Mouse (Mus musculus) CH12.LX (cell line): ENCODE results near the gene Tead2.

Experiments
- CHD1 ChIP-seq: IDR thresholded peaks from 2 replicates; pipeline ENCODE4 v1.6.1; 2012; ENCODE audit warnings: low read depth, low read length, improper control_type of control experiment, inconsistent platforms
- CTCF ChIP-seq, 2 experiments: IDR thresholded peaks in 1 of 2; conservative IDR thresholded peaks in 1 of 2; 2 replicates each; pipeline ENCODE4 v1.5.1; 2011 to 2012; ENCODE audit warnings: low read depth in 2 of 2, low read length in 2 of 2, improper control_type of control experiment in 1 of 2, inconsistent platforms in 1 of 2, mild to moderate bottlenecking in 1 of 2, moderate library complexity in 1 of 2
- E2F4 ChIP-seq: IDR thresholded peaks from 2 replicates; pipeline ENCODE4 v1.6.1; 2011; ENCODE audit warnings: low read depth, low read length, improper control_type of control experiment; ENCODE audit not compliant: insufficient replicate concordance
- ELF1 ChIP-seq: IDR thresholded peaks from 2 replicates; pipeline ENCODE4 v1.6.1; 2014; ENCODE audit warnings: low read depth, mild to moderate bottlenecking, inconsistent platforms, low read length, improper control_type of control experiment
- EP300 ChIP-seq: IDR thresholded peaks from 2 replicates; pipeline ENCODE4 v1.6.1; 2011; ENCODE audit warnings: low read length, improper control_type of control experiment
- ETS1 ChIP-seq: conservative IDR thresholded peaks from 2 replicates; pipeline ENCODE4 v1.6.1; 2012; ENCODE audit warnings: low read depth, mild to moderate bottlenecking, inconsistent platforms, low read length, improper control_type of control experiment, moderate library complexity
- GABPA ChIP-seq: IDR thresholded peaks from 2 replicates; pipeline ENCODE4 v1.6.1; 2012; ENCODE audit warnings: low read depth, low read length, improper control_type of control experiment, inconsistent platforms; ENCODE audit not compliant: insufficient replicate concordance
- IRF4 ChIP-seq: IDR thresholded peaks from 2 replicates; pipeline ENCODE4 v1.6.1; 2014; ENCODE audit warnings: low read depth, mild to moderate bottlenecking, inconsistent platforms, low read length, improper control_type of control experiment
- MAX ChIP-seq: IDR thresholded peaks from 2 replicates; pipeline ENCODE4 v1.6.1; 2011; ENCODE audit warnings: low read length, improper control_type of control experiment
- POLR2A ChIP-seq: IDR thresholded peaks from 2 replicates; pipeline ENCODE4 v1.6.1; 2011; ENCODE audit warnings: low read depth, mild to moderate bottlenecking, improper control_type of control experiment, low read length
- ZNF384 ChIP-seq: IDR thresholded peaks from 2 replicates; pipeline ENCODE4 v1.6.1; 2012; ENCODE audit warnings: low read depth, low read length, improper control_type of control experiment, inconsistent platforms

- TF ChIP-seq GABPA (no peak), POLR2A (no peak; the same call in 1 of the 2 replicates), MAX (no peak), E2F4 (no peak), CTCF (conservative IDR thresholded peaks at IDR 0.05 in 1 of 2, IDR thresholded peaks at IDR 0.05 in 1 of 2; ENCODE audit: low read depth in 2 of 2, low read length in 2 of 2) (no peak), IRF4 (peak; percentile 58; the same call in 1 of the 2 replicates), ETS1 (no peak), EP300 (no peak), ZNF384 (no peak), CHD1 (no peak), ELF1 (no peak)
These were observed 14.1 kb downstream of the Tead2 start for GRCm38 (mm10) chr7:45229459-45230203.
